Mouse (Mus musculus): ENCODE results near the gene Bcr.

GRCm38 (mm10) chr10:75060843-75061235 lies 447 bp downstream of the Bcr start:
- TF ChIP-seq POLR2A (IDR thresholded peaks at IDR 0.05; ENCODE audit: borderline replicate concordance, extremely low read depth, low read depth, low read length) (no peak), CTCF (IDR thresholded peaks at IDR 0.05; ENCODE audit: insufficient read depth, low read length) (no peak)
